Mouse (Mus musculus) heart, postnatal 14 days (tissue): ENCODE results near the gene Zfp653. TPM values are rescaled to one million over a fixed set of nuclear protein-coding genes. Genes with fewer than 3 reads are reported as not detected.
"Not testable (repeated sequence)": the region's sequence is repeated elsewhere in the genome, so short reads cannot be mapped to it uniquely, and the experiment has no call there.

Experiments used
- DNase-seq, 2 experiments: peaks; one replicate each; pipeline ENCODE4 v3.0.0; 2021 to 2022
- intact Hi-C: fragments of 180-260 bp; cut with DNase I; formaldehyde crosslinking; loops from one replicate; pipeline ENCODE4 v1.15.1; 2025
- long read RNA-seq, 2 experiments: library from polyadenylated mRNA; stranded (forward); transcript quantifications; one replicate each; pipeline ENCODE4 v2.0.0; 2021
- total RNA-seq, 2 experiments: library from RNA; stranded (reverse); gene quantifications; 2 replicates each; pipeline ENCODE4 v1.2.3; 2021

Zfp653 gene
- 1 to 10 TPM; 5.3 to 6.4 TPM for total RNA-seq
- long read RNA-seq, experiment 1, partial matches to known transcripts = 1 of 5 reads
- long read RNA-seq, experiment 1, other reads (novel, unspliced or antisense) = 1 of 5 reads
- long read RNA-seq, experiment 2, partial matches to known transcripts = 0 of 8 reads
- long read RNA-seq, experiment 2, other reads (novel, unspliced or antisense) = 5 of 8 reads

DNA sequence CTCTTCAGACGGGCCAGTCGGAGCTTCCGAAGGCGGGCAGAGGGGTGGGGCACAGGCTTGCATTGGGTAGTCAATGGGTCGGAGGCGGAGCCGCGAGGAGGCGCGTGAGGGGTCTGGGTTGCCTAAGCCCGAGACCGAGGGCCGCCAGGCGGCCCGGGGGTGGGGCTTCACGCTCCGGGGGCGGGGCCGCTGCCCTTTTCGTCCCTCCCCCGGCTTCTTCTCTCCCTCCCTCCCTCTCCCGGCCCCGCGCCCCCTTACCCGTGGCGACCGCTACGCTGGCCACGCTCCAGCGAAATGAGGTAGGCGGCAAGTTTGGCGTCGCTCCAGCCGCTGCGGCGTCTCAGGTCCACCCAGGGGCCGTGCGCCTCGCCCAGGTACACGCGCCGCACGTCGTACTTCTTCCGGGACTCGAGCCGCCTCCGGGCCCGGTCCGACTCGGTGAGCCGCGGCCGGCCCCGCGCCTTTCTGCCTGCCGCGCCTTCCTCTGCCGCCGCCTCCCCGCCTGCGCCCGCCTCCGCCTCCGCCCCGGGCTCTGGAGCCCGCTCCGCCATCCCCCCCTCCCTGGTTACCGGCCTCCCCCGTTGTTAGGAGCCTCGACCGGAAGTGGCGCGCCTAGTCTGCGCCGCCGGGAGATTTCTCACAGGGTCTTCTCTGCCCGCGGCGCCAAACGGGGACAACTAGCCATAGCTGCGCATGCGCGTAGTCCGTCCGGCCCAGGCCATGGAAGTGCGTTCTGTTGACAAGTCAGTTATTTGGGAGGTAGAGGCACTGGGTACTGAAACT is at the start of gene Zfp653, which contains the start of gene Gm49318:
Zfp653 (minus strand) TSS at position 586 of the 783 bp plus-strand sequence.
Gm49318 (minus strand) TSS at position 469 of the 783 bp plus-strand sequence.
- intact Hi-C loops = no loop called here
- peak; percentile 97 to 98 for DNase-seq

DNA sequence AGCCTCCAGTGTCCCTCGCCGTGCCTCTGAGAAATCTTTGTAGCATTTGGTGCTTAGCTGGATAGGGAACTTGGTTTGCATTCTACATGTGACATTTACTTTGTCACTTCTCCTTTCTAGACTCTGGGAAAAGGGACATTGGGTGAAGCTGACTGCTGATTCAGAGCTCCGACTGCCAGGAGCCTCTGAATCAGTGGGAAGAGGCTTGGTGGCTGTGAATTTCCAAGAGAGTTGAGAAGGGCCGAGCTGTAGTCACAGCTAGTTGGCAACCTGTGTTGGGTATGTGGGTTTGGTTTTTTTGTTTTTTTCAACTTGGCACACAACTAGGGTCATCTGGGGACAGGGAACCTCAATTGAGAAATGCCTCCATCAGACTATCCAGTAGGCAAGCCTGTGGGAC is 48.4 kb upstream of the Zfp653 start:
- intact Hi-C loops = no loop called here
- no peak for DNase-seq

DNA sequence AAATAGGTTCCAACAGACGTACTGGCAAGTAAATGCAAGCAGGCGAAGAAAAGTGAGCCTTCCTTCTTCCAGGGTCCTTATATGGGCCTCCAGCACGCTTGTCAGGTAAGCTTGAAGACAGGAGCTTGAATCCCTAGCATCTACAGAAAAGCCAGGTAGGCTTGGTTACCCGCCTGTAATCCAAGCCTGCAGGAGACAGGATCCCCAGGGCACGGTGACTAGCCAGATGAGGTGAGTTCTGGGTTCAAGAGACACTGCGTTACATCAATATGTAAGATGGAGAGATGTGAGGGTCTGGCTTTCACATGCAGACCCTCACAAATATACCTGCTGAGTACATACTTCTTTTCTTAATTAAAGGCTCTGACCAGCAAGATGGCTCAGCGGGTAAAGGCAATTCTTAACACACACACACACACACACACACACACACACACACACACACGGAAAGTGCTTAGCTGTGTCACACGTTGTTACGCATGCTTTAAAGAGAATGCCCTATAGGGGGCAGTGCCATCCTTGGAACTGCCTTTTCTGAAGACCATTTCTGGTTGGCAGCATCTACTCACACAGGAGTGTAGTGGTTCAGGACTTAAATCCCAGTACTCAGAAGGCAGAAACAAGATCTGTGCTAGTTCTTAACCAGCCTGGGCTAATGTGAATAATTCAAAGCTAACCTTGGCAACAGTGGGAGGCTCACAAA is 46.7 kb upstream of the Zfp653 start:
- peak; percentile 29 to 55 for DNase-seq
- intact Hi-C loops = no loop called here

DNA sequence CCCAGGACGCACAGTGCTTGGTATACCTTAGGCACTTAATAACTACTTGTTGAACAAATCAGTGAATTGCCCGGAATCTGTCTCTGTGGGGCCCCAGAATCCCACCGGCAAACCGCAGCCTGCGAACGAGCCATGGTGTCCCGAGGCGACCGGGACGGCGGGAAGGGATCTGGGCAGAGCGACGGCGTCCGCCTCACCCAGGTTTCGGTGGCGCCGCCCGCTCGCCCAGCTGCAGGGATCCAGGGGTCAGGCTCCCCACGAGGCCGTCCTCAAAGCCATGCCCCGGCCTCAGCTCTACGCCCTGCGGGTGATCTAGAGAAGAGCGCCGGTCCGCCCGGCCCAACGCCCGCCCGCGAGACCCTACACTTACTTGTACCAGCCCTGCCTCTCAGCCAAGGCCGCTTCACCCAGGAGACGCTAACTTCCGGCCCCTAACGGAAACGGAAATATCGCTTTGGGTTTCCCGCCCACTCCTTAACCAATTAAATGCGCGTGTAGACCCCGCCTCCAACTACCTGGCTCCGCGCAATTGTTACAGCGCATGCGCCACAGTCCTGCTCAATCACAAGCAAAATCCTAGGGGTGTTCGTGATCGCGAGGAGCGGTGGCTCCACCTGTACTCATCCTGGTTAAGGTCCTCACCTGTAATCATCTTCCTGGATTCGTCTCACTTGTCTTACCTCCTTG is 45.7 kb upstream of the Zfp653 start, which contains the start of gene Elof1:
Elof1 (minus strand) TSS at position 433 of the 687 bp plus-strand sequence.
- DNase-seq = peak; percentile 89 to 91
- intact Hi-C loops = no loop called here

DNA sequence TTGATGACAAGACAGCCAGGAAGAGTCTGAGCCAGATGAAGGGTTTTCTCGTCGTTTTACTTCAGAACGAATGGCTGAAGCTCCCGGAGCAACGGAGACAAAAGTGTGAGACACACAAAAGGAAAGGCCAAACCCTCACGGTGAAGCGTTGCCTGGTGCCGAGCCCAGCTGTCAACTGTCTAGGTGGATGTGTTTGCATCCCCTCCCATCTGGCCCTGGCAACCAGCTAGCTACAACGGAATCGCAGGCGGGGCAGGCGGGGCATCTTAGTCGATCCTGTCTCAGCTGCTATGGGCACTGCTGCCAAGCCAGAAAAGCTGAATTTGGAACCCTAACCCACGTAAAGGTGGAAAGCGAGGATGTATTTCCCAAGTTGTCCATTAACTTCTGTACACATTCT is 44.9 kb upstream of the Zfp653 start:
- no peak for DNase-seq
- intact Hi-C loops = no loop called here

DNA sequence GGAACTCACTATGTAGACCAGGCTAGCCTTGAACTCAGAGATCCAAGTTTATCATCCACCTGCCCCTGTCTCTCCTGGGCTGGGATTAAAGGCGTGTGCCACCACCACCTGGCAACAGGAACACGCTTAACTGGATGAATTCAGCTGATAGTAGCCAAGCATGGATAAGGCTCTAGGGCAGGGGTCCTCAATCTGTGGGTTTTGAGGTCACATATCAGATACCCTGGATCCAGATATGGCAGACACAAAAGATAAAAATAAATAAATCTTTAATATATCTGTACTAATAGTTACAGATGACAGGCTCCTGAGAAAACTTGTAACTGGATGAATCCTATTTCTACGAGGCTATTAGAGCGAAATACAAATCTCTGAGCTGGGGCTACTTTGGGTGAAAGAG is 44.5 kb upstream of the Zfp653 start:
- intact Hi-C loops = no loop called here
- no peak for DNase-seq

DNA sequence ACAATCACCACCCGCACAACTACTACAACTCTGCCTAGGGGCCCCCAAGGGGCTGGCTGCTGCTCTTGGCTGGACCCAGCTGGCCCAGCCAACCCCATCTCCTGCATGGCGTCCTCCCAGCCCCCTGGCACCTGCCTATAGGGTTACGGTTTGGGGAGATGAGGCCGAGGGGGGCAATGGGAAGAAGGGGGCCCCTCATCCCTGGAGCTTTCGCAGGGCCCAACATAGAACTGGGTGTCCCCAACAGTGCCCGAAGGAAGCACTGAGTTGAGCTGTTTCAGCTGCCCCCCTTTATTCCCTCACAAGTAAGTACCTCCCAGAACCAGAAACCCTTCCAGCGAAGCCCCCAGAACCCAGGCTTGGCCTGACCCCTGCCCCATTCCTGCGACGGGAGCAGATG is 37.0 kb upstream of the Zfp653 start:
- intact Hi-C loops = no loop called here
- no peak for DNase-seq

DNA sequence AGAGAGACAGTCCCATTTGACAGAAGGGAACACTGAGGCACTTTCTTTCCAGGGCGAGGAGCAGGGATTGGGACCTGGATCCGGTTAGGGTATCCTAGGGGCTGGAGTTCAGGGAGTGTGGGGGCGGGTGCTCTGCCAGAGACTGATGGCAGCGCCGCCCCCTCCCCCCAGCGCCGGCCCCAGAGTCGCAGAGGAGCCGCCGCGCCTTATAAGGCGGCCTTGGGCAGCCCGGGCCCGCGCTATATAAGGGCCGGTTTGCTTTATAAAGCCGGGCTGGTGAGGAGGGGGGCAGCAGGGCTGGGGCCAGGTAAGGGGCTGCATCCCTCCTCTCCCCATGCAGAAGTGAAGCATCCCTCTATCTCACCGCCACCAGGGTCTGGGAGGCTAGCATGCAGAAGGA is 28.7 kb upstream of the Zfp653 start:
- intact Hi-C loops = no loop called here
- DNase-seq = no peak

DNA sequence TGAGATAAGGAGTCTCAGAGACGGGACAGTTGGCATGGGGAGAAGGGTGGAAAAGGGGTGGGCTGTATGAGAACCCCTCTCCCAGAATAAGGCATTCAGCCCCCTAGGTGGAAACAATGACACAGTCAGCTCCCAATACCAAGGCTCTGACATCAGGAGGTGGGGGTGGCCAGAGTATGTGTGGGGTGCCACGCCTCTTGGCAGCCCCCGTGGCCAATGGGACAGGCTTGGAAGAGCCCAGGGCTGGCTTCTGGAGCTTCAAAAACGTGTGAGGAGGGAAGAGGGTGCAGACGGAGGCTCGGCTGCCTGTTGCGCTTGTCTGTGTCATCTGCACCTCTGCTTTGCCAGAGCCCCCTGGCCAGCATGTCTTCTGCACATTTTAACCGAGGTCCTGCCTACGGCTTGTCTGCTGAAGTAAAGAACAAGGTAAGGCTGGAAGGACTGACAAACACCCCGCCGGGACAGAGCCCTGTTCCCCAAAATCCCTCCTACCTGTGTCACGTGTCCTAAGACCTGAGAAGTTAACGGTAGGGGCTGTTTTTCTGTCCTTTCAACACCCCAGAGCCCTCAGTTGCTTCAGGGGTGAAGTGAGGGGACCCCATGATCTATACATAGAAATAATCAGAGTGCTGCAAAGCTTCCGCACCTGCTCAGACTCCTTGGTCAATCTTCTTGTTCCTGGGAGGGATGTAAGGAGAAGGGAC is 28.0 kb upstream of the Zfp653 start, which contains the start of gene Cnn1:
Cnn1 (plus strand) TSS at position 224 of the 704 bp plus-strand sequence.
- intact Hi-C loops = no loop called here
- DNase-seq = peak; percentile 17 to 52

DNA sequence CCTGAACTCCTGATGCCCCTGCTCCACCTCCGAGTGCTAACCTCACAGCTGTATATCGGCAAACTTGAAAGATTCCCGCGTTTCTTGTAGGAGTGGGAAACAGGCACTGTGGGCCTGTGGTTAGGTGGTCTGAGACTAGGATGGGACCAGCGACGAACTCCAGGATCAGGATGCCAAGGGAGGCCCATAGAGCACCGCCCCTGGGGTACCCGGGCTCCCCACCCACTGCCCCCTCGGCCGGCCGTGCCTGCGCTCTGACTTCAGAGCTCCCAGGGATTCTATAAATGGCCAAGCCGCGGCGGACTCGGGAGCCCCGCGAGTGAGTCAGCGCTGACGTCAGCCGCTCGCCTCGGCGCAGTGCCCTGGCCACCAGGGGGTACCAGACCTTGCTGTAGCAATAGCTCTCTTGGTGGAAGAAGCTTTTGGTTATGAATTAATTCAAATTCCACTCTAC is 24.7 kb upstream of the Zfp653 start:
- DNase-seq = peak; percentile 86 to 93
- intact Hi-C loops = no loop called here

DNA sequence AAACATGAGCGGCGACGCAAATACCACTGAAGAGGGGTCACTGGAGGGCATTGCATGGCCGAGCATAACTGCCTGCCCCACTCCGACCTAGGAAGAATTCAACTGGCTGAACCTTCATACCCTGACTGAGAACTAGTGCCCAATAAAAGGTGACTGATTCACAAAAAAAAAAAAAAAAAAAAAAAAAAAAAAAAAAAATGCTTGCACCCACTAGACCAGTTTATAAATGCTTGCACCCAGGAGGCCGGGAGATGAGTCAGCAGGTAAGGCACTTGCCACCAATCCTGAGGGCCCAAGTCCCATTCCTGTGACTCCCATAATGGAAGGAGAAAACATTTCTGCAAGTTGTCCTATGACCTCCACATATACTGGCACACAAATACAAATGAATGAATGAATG is 21.6 kb upstream of the Zfp653 start:
- intact Hi-C loops = no loop called here
- DNase-seq = no peak

DNA sequence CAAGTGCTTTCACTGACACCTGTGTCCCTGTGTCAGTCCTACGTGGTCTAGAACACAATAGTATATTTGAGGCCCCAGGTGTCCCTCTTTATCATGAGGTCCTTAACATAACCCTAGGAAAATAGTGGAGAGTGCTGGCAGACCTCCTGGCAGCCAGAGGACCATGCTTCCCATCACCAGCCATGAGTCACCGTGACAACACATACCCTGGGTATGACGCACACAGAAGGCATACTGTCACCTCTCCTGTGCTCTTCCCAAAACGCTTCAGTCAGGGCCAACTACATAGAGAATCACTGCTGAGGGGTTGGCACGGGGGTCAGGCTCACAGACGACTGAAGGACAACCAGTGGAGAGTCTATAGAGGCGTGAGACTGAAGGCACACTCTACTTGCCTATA is 18.8 kb upstream of the Zfp653 start:
- intact Hi-C loops = no loop called here
- no peak for DNase-seq

DNA sequence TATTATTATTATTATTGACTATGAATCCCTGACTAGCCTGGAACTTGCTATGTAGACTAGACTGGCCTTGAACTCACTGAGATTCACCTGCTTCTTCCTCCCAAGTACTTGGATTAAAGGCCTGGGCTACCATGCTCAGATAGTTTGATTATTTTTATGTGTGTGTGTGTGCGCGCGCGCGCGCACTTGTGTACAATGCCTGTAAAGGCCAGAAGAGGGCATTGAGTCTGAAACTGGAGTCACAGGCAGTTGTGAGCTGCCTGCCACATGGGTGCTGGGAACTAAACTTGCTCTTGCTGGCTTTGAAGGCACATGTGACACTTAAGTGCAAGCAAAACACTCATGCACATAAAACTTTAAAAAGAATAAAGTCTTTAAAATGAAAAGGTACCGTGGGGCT is 18.1 kb upstream of the Zfp653 start:
- intact Hi-C loops = no loop called here
- DNase-seq = no peak

DNA sequence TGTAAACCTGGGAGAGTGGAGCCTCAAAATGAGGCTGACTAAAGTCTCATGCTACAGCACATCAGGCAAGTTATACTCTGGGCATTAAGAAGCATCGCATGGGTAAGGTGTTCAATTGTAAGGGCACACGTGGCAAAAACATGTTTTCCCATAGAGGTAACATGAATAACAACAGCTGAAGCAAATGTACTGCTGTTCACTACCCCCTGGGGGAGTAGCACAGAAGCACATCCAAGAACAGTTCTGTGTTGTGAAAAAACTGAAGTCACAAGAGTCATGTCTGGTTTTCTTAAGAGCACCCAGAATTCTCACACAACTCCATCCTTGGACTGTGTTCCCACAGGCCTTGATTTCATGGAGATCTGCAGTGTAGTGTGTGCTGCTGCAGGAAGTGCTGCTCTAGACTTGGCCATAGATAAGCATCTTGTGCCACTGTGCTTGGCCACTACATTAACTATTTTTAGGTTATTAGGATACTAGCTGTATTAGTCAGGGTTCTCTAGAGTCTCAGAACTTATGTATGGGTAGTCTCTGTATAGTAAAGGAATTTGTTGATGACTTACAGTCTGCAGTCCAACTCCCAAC is 15.9 kb upstream of the Zfp653 start:
- DNase-seq = no peak
- intact Hi-C loops = no loop called here

DNA sequence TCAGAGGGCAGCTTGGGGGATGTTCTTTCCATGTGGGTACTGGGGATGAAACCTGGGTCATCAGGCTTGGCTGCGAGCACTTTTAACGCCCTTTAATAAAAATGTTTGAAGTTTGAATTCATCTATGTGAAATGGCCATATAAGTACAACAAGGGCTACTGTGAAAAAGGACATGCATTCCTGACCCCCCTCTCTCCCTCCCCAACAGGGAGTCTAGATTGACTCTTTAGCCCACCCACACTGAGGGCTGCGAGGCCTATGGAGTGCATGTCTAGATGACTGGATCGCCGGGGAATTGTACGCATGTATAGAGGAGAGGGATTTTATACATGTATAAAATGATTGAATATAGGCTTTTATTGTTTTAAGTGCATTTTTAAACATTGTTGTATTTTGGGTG is 14.8 kb upstream of the Zfp653 start:
- no peak for DNase-seq
- intact Hi-C loops = no loop called here

DNA sequence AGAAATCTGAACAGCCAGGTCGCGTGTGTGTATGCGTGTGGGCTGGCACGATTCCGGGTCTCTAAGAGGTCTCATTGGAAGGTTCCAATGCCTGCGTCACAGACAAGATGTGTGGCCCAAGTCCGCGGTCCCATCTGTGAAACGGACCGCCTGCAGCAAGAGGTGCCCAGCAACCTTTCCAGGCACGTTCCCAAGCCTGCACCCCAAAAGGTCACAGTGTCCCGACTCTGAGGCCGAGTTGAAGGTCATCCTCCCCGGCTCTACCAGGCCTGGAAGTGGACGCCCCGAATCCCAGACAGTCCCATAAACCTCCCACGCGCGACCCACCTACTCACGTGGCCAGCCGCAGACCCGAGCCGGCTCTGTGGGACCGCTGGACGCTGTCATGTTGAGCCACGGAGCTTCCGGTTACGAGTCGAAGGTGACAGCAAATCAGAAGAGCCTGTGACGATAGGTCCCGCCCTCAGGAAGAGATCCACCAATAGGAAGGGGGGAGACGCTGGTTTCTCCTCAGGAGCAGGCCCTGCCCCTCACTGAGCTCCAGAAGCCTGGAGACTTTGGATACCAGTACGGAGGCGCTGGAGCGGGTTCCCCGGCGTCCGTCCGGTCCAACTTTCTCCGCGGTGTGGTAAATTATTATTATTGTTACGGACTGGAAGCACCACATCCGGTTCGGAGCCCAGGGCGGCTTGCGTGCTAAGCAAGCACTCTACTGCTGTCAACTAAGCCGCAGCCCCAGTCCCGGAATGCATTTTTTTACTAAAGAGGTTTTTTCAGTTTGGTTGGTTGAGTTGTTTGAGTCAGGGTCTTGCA is 14.1 kb upstream of the Zfp653 start, which contains the start of gene Ecsit:
Ecsit (minus strand) TSS at position 417 of the 813 bp plus-strand sequence.
- peak; percentile 90 to 92 for DNase-seq
- intact Hi-C loops = no loop called here

DNA sequence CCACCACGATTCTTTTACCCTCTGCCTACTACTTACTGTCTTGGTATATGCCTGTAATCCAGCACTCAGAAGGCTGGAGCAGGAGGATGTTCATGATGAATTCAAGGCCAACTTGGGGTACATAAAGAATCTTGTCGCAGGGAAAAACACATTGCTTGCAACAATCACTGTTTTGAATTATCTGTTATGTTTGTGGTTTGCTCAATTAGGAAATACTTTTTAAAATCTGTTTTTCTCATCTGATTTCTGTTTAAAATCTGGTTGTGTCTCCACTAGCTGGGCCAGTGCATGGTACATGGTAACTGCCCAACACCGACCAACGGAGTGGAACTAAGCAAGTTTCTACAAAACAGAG is 13.5 kb upstream of the Zfp653 start:
- no peak for DNase-seq
- intact Hi-C loops = no loop called here

DNA sequence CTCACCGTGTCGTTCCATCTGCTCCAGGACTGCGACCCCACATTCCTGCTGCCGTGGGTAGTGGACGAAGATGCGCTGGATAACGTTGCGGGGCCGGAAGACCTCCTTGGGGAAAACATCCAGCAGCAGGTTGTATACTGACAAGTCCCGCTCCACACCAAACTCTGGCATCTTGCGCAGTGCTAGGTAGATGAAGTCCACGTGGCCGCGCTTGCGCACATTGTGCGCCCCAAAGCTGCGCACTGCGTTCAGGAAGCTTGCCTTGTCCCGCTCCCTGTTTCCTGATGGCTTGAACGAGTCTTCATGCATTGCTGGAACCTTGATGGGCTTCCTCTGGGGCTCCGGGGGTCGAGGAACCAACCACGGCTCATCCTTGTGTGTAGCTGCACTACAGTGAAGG is 5.0 kb upstream of the Zfp653 start:
- no peak for DNase-seq
- intact Hi-C loops = no loop called here

DNA sequence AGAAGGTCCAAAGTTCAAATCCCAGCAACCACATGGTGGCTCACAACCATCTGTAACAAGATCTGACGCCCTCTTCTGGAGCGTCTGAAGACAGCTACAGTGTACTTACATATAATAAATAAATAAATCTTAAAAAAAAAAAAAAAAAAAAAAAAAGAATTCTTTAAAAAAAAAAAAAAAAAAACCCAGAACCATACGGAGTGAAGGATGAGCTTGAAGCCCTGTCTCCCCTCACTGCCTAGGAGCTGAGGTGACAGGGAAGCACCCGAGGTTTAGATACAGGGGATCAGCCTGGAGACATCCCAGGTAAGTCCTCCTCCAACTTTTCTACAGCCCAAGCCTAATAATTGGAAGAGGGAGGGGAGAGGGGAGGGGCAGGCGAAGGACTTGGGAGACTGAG is 4.6 kb upstream of the Zfp653 start:
- DNase-seq, intact Hi-C loops: not testable (repeated sequence)
